Mouse (Mus musculus) heart, embryonic 11.5 days (tissue): ENCODE results near the gene S100pbp. TPM values are rescaled to one million over a fixed set of nuclear protein-coding genes. Genes with fewer than 3 reads are reported as not detected.

Experiments
- polyA plus RNA-seq: library from polyadenylated mRNA; unstranded; fragments of >200 nt; fragmentation: Nextera tagmentation; extraction: Ambion mirVana; gene quantifications from 2 replicates; pipeline ENCODE4 v1.2.1, GENCODE M21; 2014

The S100pbp gene
- polyA plus RNA-seq, 1 experiment from 2014 or later = 18.7 TPM

Other genes with a start within 250 kb of the S100pbp start
- gene Azin2, start 227.3 kb downstream of the S100pbp start, polyA plus RNA-seq = 4.1 and 4.6 TPM in 2 replicates
- gene Ak2, start 197.8 kb downstream of the S100pbp start, polyA plus RNA-seq = 139 and 147 TPM in 2 replicates
- 5.8 and 7.1 TPM in 2 replicates for gene Rnf19b, start 131.5 kb downstream of the S100pbp start, polyA plus RNA-seq
- 0.30 and 0.66 TPM in 2 replicates for gene Tmem54, start 84.2 kb downstream of the S100pbp start, polyA plus RNA-seq
- gene Hpca, start 67.7 kb downstream of the S100pbp start, polyA plus RNA-seq = 1.7 and 2.3 TPM in 2 replicates
- gene Fndc5, start 52.7 kb downstream of the S100pbp start, polyA plus RNA-seq = 5.3 and 5.4 TPM in 2 replicates
- gene Yars, start within 50 bp of the S100pbp start, polyA plus RNA-seq = 54.9 and 55.4 TPM in 2 replicates
- gene C77080, start 71.7 kb upstream of the S100pbp start, polyA plus RNA-seq = 0.76 and 1.5 TPM in 2 replicates
- 0.56 and 1.2 TPM in 2 replicates for gene Sync, start 97.9 kb upstream of the S100pbp start, polyA plus RNA-seq
- gene Rbbp4, start 145.6 kb upstream of the S100pbp start, polyA plus RNA-seq = 319 and 337 TPM in 2 replicates
- gene Zbtb8os, start 146.0 kb upstream of the S100pbp start, polyA plus RNA-seq = 54.4 and 56.5 TPM in 2 replicates
- gene Zbtb8a, start 188.4 kb upstream of the S100pbp start, polyA plus RNA-seq = 7.7 and 7.9 TPM in 2 replicates